Mouse (Mus musculus): ENCODE measurements around the gene Nfia.

Nfia gene

GRCm38 (mm10) chr4:97782497-97782896, 10.0 kb downstream of the Nfia start:
- DNase-seq (ENCODE audit: low spot score in 2 of 2), result no peak

GRCm38 (mm10) chr4:97783073-97783879, 10.7 kb downstream of the Nfia start:
- DNase-seq (ENCODE audit: low spot score in 2 of 2), result no peak

- no peak for DNase-seq (ENCODE audit: low spot score in 2 of 2)
Observed at GRCm38 (mm10) chr4:97784236-97784635, 11.7 kb downstream of the Nfia start.

- DNase-seq (ENCODE audit: low spot score in 2 of 2), result no peak
Observed at GRCm38 (mm10) chr4:97785547-97786271, 13.2 kb downstream of the Nfia start.

GRCm38 (mm10) chr4:97786571-97786970, 14.0 kb downstream of the Nfia start:
- no peak for DNase-seq (ENCODE audit: low spot score in 2 of 2)

GRCm38 (mm10) chr4:97787515-97787914, 15.0 kb downstream of the Nfia start:
- DNase-seq (ENCODE audit: low spot score in 2 of 2), result peak in 1 of 2 experiments; percentile 40

- no peak for DNase-seq (ENCODE audit: low spot score in 2 of 2)
Observed at GRCm38 (mm10) chr4:97788537-97788936, 16.0 kb downstream of the Nfia start.

- DNase-seq (ENCODE audit: low spot score in 2 of 2), result no peak
Observed at GRCm38 (mm10) chr4:97793931-97794330, 21.4 kb downstream of the Nfia start.

GRCm38 (mm10) chr4:97794865-97795264, 22.3 kb downstream of the Nfia start:
- DNase-seq (ENCODE audit: low spot score in 2 of 2), result no peak

GRCm38 (mm10) chr4:97795957-97796356, 23.4 kb downstream of the Nfia start:
- no peak for DNase-seq (ENCODE audit: low spot score in 2 of 2)

- DNase-seq (ENCODE audit: low spot score in 2 of 2), result no peak
Observed at GRCm38 (mm10) chr4:97796505-97796904, 24.0 kb downstream of the Nfia start.

- no peak for DNase-seq (ENCODE audit: low spot score in 2 of 2)
Observed at GRCm38 (mm10) chr4:97803791-97804190, 31.3 kb downstream of the Nfia start.

- DNase-seq (ENCODE audit: low spot score in 2 of 2), result no peak
Observed at GRCm38 (mm10) chr4:97804638-97805037, 32.1 kb downstream of the Nfia start.

- no peak for DNase-seq (ENCODE audit: low spot score in 2 of 2)
Observed at GRCm38 (mm10) chr4:97805255-97805654, 32.7 kb downstream of the Nfia start.

- no peak for DNase-seq (ENCODE audit: low spot score in 2 of 2)
Observed at GRCm38 (mm10) chr4:97805896-97806808, 33.6 kb downstream of the Nfia start.

GRCm38 (mm10) chr4:97806924-97807323, 34.4 kb downstream of the Nfia start:
- DNase-seq (ENCODE audit: low spot score in 2 of 2), result no peak

GRCm38 (mm10) chr4:97808885-97809284, 36.4 kb downstream of the Nfia start:
- DNase-seq (ENCODE audit: low spot score in 2 of 2), result no peak

- no peak for DNase-seq (ENCODE audit: low spot score in 2 of 2)
Observed at GRCm38 (mm10) chr4:97809582-97810295, 37.2 kb downstream of the Nfia start.

GRCm38 (mm10) chr4:97810348-97810939, 37.9 kb downstream of the Nfia start:
- DNase-seq (ENCODE audit: low spot score in 2 of 2), result no peak

GRCm38 (mm10) chr4:97813035-97813434, 40.5 kb downstream of the Nfia start:
- DNase-seq (ENCODE audit: low spot score in 2 of 2), result no peak

GRCm38 (mm10) chr4:97813996-97814395, 41.5 kb downstream of the Nfia start:
- DNase-seq (ENCODE audit: low spot score in 2 of 2), result no peak
